Mouse (Mus musculus): ENCODE results near the gene Ddc. TPM values are rescaled to one million over a fixed set of nuclear protein-coding genes. Genes with fewer than 3 reads are reported as not detected.

Gene Ddc
- 0.48 TPM for polyA plus RNA-seq (2012; fragmentation: generic; extraction: Trizol)
- long read RNA-seq, experiment 1, partial matches to known transcripts: 1 of 3 reads
- long read RNA-seq, experiment 1, other reads (novel, unspliced or antisense): 2 of 3 reads
- long read RNA-seq, experiment 2: 0 reads

DNA sequence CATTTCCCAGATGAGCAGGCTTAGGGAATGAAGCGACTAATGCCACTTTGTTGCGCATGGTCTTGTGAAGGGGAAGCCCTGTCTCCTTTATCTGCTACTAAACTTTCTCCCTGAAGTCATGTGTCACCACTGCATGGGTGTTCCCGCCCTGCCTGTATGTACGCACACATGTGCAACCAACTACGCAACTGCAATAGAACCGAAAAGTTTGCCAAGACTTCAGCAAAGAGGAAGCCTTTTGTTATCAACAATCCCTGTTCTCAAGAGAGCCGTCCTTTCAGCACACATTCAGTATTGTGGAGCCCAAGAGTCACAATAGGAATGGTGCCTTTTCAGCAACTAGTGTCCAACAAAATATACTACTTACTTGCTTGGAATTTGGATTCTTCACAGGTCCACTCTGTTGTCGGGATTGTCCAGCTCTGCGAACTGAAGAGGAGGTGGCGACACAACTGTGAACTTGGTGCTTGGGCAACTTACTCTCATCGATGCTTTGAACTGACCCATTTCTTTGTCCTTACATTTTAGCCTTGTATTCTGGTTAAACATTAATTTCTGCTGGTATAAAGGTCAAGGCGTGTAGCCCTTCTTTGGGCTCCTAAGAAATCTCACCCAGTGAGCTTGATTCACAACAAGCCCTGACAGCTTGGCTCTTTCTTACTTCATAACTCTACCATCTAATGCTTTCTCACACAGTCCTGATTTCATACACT is at the start of gene Ddc:
Ddc (minus strand) TSS at position 500 of the 713 bp plus-strand sequence.
- Histone ChIP-seq H3K36me3 (ENCODE audit: control insufficient read depth, insufficient read depth) (no peaks in the 10 kb centered on the region), H3K27me3 (ENCODE audit: control insufficient read depth, insufficient read depth, insufficient read length) (no peaks in the 10 kb centered on the region), H3K79me2 (ENCODE audit: control insufficient read depth, insufficient read depth) (no peaks in the 10 kb centered on the region), H3K79me3 (ENCODE audit: low read depth) (no peaks in the 10 kb centered on the region), H3K4me3 (ENCODE audit: insufficient read depth, poor library complexity, severe bottlenecking) (no peak within 1 kb of the TSS), H3ac (ENCODE audit: control insufficient read depth, insufficient read length, low read depth) (no peak within 1 kb of the TSS)
- TF ChIP-seq USF1 (IDR thresholded peaks at IDR 0.05; ENCODE audit: low read depth): no peak
- TF ChIP-seq CEBPB (IDR thresholded peaks at IDR 0.05; ENCODE audit: low read depth): no peak
- no peak for TF ChIP-seq FOSL1 (IDR thresholded peaks at IDR 0.05; ENCODE audit: insufficient read depth, low read length, poor library complexity, severe bottlenecking)

DNA sequence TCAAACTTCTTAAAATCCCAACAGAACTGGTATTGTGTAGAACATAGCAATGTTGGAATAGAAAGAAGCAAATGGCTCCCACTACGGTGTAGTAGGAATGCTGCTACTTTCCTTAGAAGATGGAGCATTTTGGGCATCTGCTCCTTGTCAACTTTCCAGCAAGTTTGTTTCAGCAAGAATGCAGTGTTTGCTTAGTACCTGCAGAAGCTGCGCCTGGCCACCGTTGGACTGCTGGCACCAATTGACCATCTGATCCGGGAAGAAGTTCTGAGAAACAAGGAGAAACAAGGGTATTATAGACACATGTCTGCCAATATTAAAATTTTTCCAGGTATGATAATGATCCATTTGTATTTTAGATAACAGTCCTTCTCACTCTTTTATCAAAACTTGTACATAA is 47.8 kb upstream of the Ddc start:
- Histone ChIP-seq H3K79me3 (ENCODE audit: low read depth) (no peaks in the 10 kb centered on the region), H3K4me3 (ENCODE audit: insufficient read depth, poor library complexity, severe bottlenecking) (no peak overlapping the region), H3ac (ENCODE audit: control insufficient read depth, insufficient read length, low read depth) (no peak overlapping the region), H3K27me3 (ENCODE audit: control insufficient read depth, insufficient read depth, insufficient read length) (no peaks in the 10 kb centered on the region), H3K79me2 (ENCODE audit: control insufficient read depth, insufficient read depth) (no peaks in the 10 kb centered on the region), H3K36me3 (ENCODE audit: control insufficient read depth, insufficient read depth) (no peaks in the 10 kb centered on the region)
- TF ChIP-seq MYOD1 (IDR thresholded peaks at IDR 0.05; ENCODE audit: control insufficient read depth, insufficient read length, low read depth): no peak
- no peak for TF ChIP-seq USF1 (IDR thresholded peaks at IDR 0.05; ENCODE audit: low read depth)
- TF ChIP-seq CTCF (IDR thresholded peaks at IDR 0.05; ENCODE audit: control insufficient read depth, insufficient read depth, insufficient read length): no peak

DNA sequence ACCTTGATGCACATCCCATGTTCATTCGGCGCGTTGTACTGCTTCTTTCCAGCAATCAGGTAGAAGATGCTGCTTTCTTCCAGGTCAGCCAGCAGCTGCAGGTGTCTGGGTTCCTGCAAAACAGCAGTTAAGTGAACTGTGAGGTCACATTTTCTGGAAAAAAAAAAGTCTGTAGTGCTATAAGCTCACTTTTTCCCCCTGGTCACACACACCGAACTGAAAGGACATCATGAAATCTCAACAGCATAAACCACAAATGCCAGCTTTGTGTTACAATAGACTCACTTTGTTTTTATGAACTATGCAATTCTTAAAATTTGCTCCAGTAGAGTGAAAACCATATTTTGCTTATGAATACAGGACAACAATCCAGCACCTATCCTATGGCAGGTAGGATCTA is 46.9 kb upstream of the Ddc start:
- H3K36me3 ChIP-seq (ENCODE audit: control insufficient read depth, insufficient read depth): no peaks in the 10 kb centered on the region
- H3K4me3 ChIP-seq (ENCODE audit: insufficient read depth, poor library complexity, severe bottlenecking): no peak overlapping the region
- no peaks in the 10 kb centered on the region for H3K27me3 ChIP-seq (ENCODE audit: control insufficient read depth, insufficient read depth, insufficient read length)
- TF ChIP-seq CEBPB (IDR thresholded peaks at IDR 0.05; ENCODE audit: low read depth) (no peak), FOSL1 (IDR thresholded peaks at IDR 0.05; ENCODE audit: insufficient read depth, low read length, poor library complexity, severe bottlenecking) (no peak), MYOD1 (IDR thresholded peaks at IDR 0.05; ENCODE audit: control insufficient read depth, insufficient read length, low read depth) (no peak), USF1 (IDR thresholded peaks at IDR 0.05; ENCODE audit: low read depth) (no peak), MAX (IDR thresholded peaks at IDR 0.05) (no peak), CTCF (IDR thresholded peaks at IDR 0.05; ENCODE audit: control insufficient read depth, insufficient read depth, insufficient read length) (no peak), MYOG (IDR thresholded peaks at IDR 0.05; ENCODE audit: control insufficient read depth, extremely low read depth, insufficient read length) (no peak)
- H3K79me3 ChIP-seq (ENCODE audit: low read depth): no peaks in the 10 kb centered on the region
- H3ac ChIP-seq (ENCODE audit: control insufficient read depth, insufficient read length, low read depth): no peak overlapping the region
- no peaks in the 10 kb centered on the region for H3K79me2 ChIP-seq (ENCODE audit: control insufficient read depth, insufficient read depth)

DNA sequence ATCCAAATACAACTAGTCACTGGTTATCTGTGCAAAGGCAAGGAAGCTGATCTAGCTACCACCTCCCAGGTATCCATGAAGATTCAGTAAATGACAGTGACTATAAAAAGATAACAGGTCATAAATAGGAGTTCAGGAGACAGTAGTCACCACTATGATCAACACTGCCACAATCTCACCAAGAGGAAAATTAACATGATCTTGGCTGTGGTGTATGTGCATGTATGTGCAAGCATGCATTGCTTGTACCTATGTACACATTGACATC is 46.1 kb upstream of the Ddc start:
- H3K79me2 ChIP-seq (ENCODE audit: control insufficient read depth, insufficient read depth): no peaks in the 10 kb centered on the region
- no peak overlapping the region for H3K4me3 ChIP-seq (ENCODE audit: insufficient read depth, poor library complexity, severe bottlenecking)
- H3K79me3 ChIP-seq (ENCODE audit: low read depth): no peaks in the 10 kb centered on the region
- H3ac ChIP-seq (ENCODE audit: control insufficient read depth, insufficient read length, low read depth): no peak overlapping the region
- TF ChIP-seq CTCF (IDR thresholded peaks at IDR 0.05; ENCODE audit: control insufficient read depth, insufficient read depth, insufficient read length): no peak
- TF ChIP-seq FOSL1 (IDR thresholded peaks at IDR 0.05; ENCODE audit: insufficient read depth, low read length, poor library complexity, severe bottlenecking): no peak
- TF ChIP-seq MAX (IDR thresholded peaks at IDR 0.05): no peak
- no peak for TF ChIP-seq USF1 (IDR thresholded peaks at IDR 0.05; ENCODE audit: low read depth)
- TF ChIP-seq MYOD1 (IDR thresholded peaks at IDR 0.05; ENCODE audit: control insufficient read depth, insufficient read length, low read depth): no peak
- TF ChIP-seq MYOG (IDR thresholded peaks at IDR 0.05; ENCODE audit: control insufficient read depth, extremely low read depth, insufficient read length): no peak
- no peaks in the 10 kb centered on the region for H3K27me3 ChIP-seq (ENCODE audit: control insufficient read depth, insufficient read depth, insufficient read length)
- H3K36me3 ChIP-seq (ENCODE audit: control insufficient read depth, insufficient read depth): no peaks in the 10 kb centered on the region

DNA sequence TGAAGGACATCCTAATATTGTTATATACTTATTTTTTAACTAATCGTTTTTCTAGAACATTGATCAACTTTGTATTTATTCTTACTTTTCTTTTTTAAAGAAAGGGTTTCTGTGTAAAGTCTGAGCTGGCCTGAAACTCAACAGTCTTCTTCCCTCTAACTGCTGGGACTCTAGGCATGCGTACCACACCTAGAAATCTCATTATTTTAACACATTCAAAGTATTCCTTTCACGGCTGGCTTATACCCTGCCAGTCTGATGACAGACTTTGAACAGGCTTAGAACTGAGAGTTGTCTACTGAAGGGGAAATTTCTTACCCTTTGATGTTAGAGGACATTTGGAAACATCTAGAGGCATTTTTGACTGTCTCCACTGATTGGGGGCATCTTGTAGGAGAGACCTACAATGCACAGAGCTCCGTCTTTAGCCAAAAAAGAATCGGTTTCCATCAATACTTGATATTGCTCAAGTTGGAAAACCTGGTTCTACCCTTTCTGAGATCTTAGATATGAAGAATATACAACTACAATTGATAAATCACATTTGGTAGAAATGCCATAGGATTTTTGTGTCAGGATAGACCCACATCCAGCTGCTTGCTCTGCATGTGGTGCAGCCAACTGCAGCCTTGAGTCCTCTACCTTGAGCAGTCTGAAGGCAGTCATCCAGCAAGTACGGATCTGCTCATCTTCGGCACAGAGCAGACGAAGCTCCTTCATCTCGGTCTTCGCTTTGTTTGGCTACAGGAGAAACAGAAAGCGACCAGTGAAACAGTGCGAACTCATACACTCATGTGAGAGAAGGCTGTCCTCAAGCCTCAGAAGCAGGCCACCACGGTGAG is 45.5 kb upstream of the Ddc start:
- Histone ChIP-seq H3K79me3 (ENCODE audit: low read depth) (no peaks in the 10 kb centered on the region), H3K4me3 (ENCODE audit: insufficient read depth, poor library complexity, severe bottlenecking) (no peak overlapping the region), H3ac (ENCODE audit: control insufficient read depth, insufficient read length, low read depth) (no peak overlapping the region), H3K27me3 (ENCODE audit: control insufficient read depth, insufficient read depth, insufficient read length) (no peaks in the 10 kb centered on the region), H3K36me3 (ENCODE audit: control insufficient read depth, insufficient read depth) (no peaks in the 10 kb centered on the region), H3K79me2 (ENCODE audit: control insufficient read depth, insufficient read depth) (no peaks in the 10 kb centered on the region)
- no peak for TF ChIP-seq CEBPB (IDR thresholded peaks at IDR 0.05; ENCODE audit: low read depth)
- no peak for TF ChIP-seq MAX (IDR thresholded peaks at IDR 0.05)
- no peak for TF ChIP-seq CTCF (IDR thresholded peaks at IDR 0.05; ENCODE audit: control insufficient read depth, insufficient read depth, insufficient read length)
- no peak for TF ChIP-seq MYOD1 (IDR thresholded peaks at IDR 0.05; ENCODE audit: control insufficient read depth, insufficient read length, low read depth)
- no peak for TF ChIP-seq MYOG (IDR thresholded peaks at IDR 0.05; ENCODE audit: control insufficient read depth, extremely low read depth, insufficient read length)
- TF ChIP-seq FOSL1 (IDR thresholded peaks at IDR 0.05; ENCODE audit: insufficient read depth, low read length, poor library complexity, severe bottlenecking): no peak
- TF ChIP-seq USF1 (IDR thresholded peaks at IDR 0.05; ENCODE audit: low read depth): no peak
